Mouse (Mus musculus): ENCODE measurements around the gene Sh3pxd2b.

Sh3pxd2b gene

GRCm38 (mm10) chr11:32373266-32374026 is 25.8 kb downstream of the Sh3pxd2b start:
- no peak for DNase-seq (ENCODE audit: low read depth, low spot score)

GRCm38 (mm10) chr11:32374027-32374589 is 26.5 kb downstream of the Sh3pxd2b start:
- no peak for DNase-seq (ENCODE audit: low read depth, low spot score)

- peak; percentile 90 for DNase-seq (ENCODE audit: low read depth, low spot score)
These were observed 27.5 kb downstream of the Sh3pxd2b start for GRCm38 (mm10) chr11:32375104-32375535.

- no peak for DNase-seq (ENCODE audit: low read depth, low spot score)
These were observed 28.5 kb downstream of the Sh3pxd2b start for GRCm38 (mm10) chr11:32376086-32376485.

- no peak for DNase-seq (ENCODE audit: low read depth, low spot score)
These were observed 32.3 kb downstream of the Sh3pxd2b start for GRCm38 (mm10) chr11:32379910-32380309.

GRCm38 (mm10) chr11:32383341-32384134 is 35.9 kb downstream of the Sh3pxd2b start:
- DNase-seq (ENCODE audit: low read depth, low spot score) = peak; percentile 92

- no peak for DNase-seq (ENCODE audit: low read depth, low spot score)
These were observed 36.6 kb downstream of the Sh3pxd2b start for GRCm38 (mm10) chr11:32384135-32384801.

- no peak for DNase-seq (ENCODE audit: low read depth, low spot score)
These were observed 38.4 kb downstream of the Sh3pxd2b start for GRCm38 (mm10) chr11:32386043-32386442.

- DNase-seq (ENCODE audit: low read depth, low spot score) = no peak
These were observed 40.4 kb downstream of the Sh3pxd2b start for GRCm38 (mm10) chr11:32388064-32388463.

- DNase-seq (ENCODE audit: low read depth, low spot score) = no peak
These were observed 45.5 kb downstream of the Sh3pxd2b start for GRCm38 (mm10) chr11:32393095-32393494.

GRCm38 (mm10) chr11:32395791-32396190 is 48.2 kb downstream of the Sh3pxd2b start:
- no peak for DNase-seq (ENCODE audit: low read depth, low spot score)

GRCm38 (mm10) chr11:32398446-32398845 is 50.8 kb downstream of the Sh3pxd2b start:
- DNase-seq (ENCODE audit: low read depth, low spot score) = peak; percentile 94

GRCm38 (mm10) chr11:32399261-32399660 is 51.6 kb downstream of the Sh3pxd2b start:
- DNase-seq (ENCODE audit: low read depth, low spot score) = peak; percentile 72

GRCm38 (mm10) chr11:32402712-32403111 is 55.1 kb downstream of the Sh3pxd2b start:
- DNase-seq (ENCODE audit: low read depth, low spot score) = no peak

GRCm38 (mm10) chr11:32404708-32405107 is 57.1 kb downstream of the Sh3pxd2b start:
- peak; percentile 82 for DNase-seq (ENCODE audit: low read depth, low spot score)

GRCm38 (mm10) chr11:32407863-32408262 is 60.2 kb downstream of the Sh3pxd2b start:
- DNase-seq (ENCODE audit: low read depth, low spot score) = no peak

GRCm38 (mm10) chr11:32409052-32409451 is 61.4 kb downstream of the Sh3pxd2b start:
- DNase-seq (ENCODE audit: low read depth, low spot score) = no peak

- DNase-seq (ENCODE audit: low read depth, low spot score) = no peak
These were observed 62.4 kb downstream of the Sh3pxd2b start for GRCm38 (mm10) chr11:32409823-32410562.

GRCm38 (mm10) chr11:32420001-32420400 is 72.4 kb downstream of the Sh3pxd2b start:
- DNase-seq (ENCODE audit: low read depth, low spot score) = no peak

- DNase-seq (ENCODE audit: low read depth, low spot score) = no peak
These were observed 75.7 kb downstream of the Sh3pxd2b start for GRCm38 (mm10) chr11:32423311-32423710.

- no peak for DNase-seq (ENCODE audit: low read depth, low spot score)
These were observed 77.0 kb downstream of the Sh3pxd2b start for GRCm38 (mm10) chr11:32424600-32424999.

Measured in 3T3-L1 (cell line).